In the genomic region with DNA sequence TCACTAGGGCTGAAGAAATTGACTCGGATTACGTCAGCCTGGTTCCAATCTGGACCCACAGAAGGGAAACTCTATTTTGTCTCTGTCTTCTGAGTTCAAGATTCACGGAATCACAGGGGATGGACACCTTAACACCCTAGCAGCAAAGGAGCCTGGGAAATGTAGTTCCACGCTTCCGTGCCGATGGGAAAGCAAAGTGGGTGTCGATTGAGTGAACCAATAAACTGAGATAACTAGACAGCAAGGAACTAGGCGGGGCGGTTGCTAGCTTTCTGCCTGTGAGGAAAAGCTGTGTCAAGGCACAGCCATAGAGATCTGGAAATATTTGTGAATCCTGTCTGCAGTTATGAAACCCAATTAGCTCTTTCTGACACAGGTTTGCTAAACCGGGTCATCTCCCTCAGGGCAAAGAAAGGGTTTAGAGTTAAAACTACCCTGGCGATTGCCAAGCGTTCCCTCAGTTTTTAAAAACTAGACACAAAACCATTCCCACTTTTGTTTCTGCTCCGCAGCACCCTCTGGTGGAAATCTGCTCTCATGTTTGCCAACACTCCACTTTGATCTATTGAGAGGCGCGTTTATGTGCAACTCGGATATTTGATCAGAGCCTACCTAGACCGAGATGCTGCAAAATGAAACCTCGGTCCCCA, we compare ENCODE assay signal across 8 mouse cellular contexts. TPM values are rescaled to one million over a fixed set of nuclear protein-coding genes. Genes with fewer than 3 reads are reported as not detected.
DNase-seq lines count a peak whose midpoint lies in the region; ATAC-seq and TF ChIP-seq lines count a peak whose summit lies in the region.

No protein-coding gene starts in this region.

- WGBS in heart, embryonic 11.5 days (ENCODE audit: insufficient replicate concordance) = 12% methylated on average over 18 of the region's 18 CpGs
- 8% methylated on average over 18 of the region's 18 CpGs for WGBS in kidney, embryonic 16.5 days
- WGBS in liver, adult 2 months = 2% methylated on average over 18 of the region's 18 CpGs

- H3K79me2 ChIP-seq in C2C12 (ENCODE audit: control insufficient read depth, insufficient read depth) (no peaks in the 10 kb centered on the region), myocyte (ENCODE audit: control insufficient read depth, insufficient read depth) (no peaks in the 10 kb centered on the region)
- H3K79me2 ChIP-seq in liver, adult 2 months (ENCODE audit: control insufficient read depth, insufficient read depth, low read length) = no peaks in the 10 kb centered on the region

- H3K4me2 ChIP-seq in heart, embryonic 11.5 days = peak overlapping the region; percentile 72
- H3K4me2 ChIP-seq in kidney, embryonic 16.5 days (replicated peaks; ENCODE audit: low read depth, low read length) = peak overlapping the region; percentile 55
- peak overlapping the region; percentile 88 for H3K4me2 ChIP-seq in myocyte (ENCODE audit: low read depth)

- peaks cover 17% of the 10 kb centered on the region for H3K4me1 ChIP-seq in erythroblast, embryonic 14.5 days (ENCODE audit: control insufficient read depth)
- no peaks in the 10 kb centered on the region for H3K4me1 ChIP-seq in heart, embryonic 11.5 days (ENCODE audit: control insufficient read depth, insufficient read depth, low read length)
- peaks cover 4% of the 10 kb centered on the region; the same call in 1 of the 2 replicates for H3K4me1 ChIP-seq in kidney, embryonic 16.5 days (ENCODE audit: insufficient read depth, low read length)
- H3K4me1 ChIP-seq in liver, adult 2 months (ENCODE audit: control insufficient read depth, insufficient read depth, low read length) = peaks cover 3% of the 10 kb centered on the region; the same call in 1 of the 2 replicates

- peak; percentile 4 for TF ChIP-seq CTCF in C2C12 (IDR thresholded peaks at IDR 0.05; ENCODE audit: control insufficient read depth, insufficient read depth, insufficient read length)
- TF ChIP-seq CTCF in brain, embryonic 14.5 days (IDR thresholded peaks at IDR 0.05; ENCODE audit: borderline replicate concordance, extremely low read depth, insufficient read depth, insufficient read length) = peak; percentile 73; the same call in 1 of the 2 replicates
- peak; percentile 32; the same call in 1 of the 2 replicates for TF ChIP-seq CTCF in liver, adult 2 months (IDR thresholded peaks at IDR 0.05; ENCODE audit: low read depth, low read length)

- no peak overlapping the region for H3ac ChIP-seq in C2C12 (ENCODE audit: control insufficient read depth, insufficient read length, low read depth)
- H3ac ChIP-seq in myocyte (ENCODE audit: control insufficient read depth, insufficient read length) = no peak overlapping the region

- H3K9me3 ChIP-seq in erythroblast, embryonic 14.5 days (ENCODE audit: control insufficient read depth, low read length) = no peaks in the 10 kb centered on the region
- no peaks in the 10 kb centered on the region for H3K9me3 ChIP-seq in heart, embryonic 11.5 days (replicated peaks; ENCODE audit: control insufficient read depth, low read length)
- H3K9me3 ChIP-seq in kidney, embryonic 16.5 days (ENCODE audit: low read length) = no peaks in the 10 kb centered on the region

- peak overlapping the region; percentile 67; the same call in 1 of the 2 replicates for H3K27ac ChIP-seq in heart, embryonic 11.5 days (ENCODE audit: low read depth, low read length)
- peak overlapping the region; percentile 31 for H3K27ac ChIP-seq in kidney, embryonic 16.5 days (ENCODE audit: low read length)
- H3K27ac ChIP-seq in liver, adult 2 months (replicated peaks; ENCODE audit: insufficient read depth, low read depth, low read length) = peak overlapping the region; percentile 93

- 0 out of 2 replicates have a peak overlapping the region, but pooled peaks have one; percentile 36 for H3K9ac ChIP-seq in heart, embryonic 11.5 days (ENCODE audit: low read depth, low read length)
- peak overlapping the region; percentile 17 for H3K9ac ChIP-seq in kidney, embryonic 16.5 days (replicated peaks; ENCODE audit: low read length)
- peak overlapping the region; percentile 81 for H3K9ac ChIP-seq in liver, adult 2 months (ENCODE audit: low read depth, low read length)

- no peak; the same call in 1 of the 2 replicates for ATAC-seq in heart, embryonic 11.5 days (replicated peaks; ENCODE audit: insufficient number of reproducible peaks, low FRiP score, low TSS enrichment)
- ATAC-seq in kidney, embryonic 16.5 days (ENCODE audit: low FRiP score, low TSS enrichment) = peak; percentile 86

- TF ChIP-seq POLR2A in brain, embryonic 14.5 days (IDR thresholded peaks at IDR 0.05; ENCODE audit: borderline replicate concordance, extremely low read depth, insufficient read depth, insufficient read length, poor library complexity, severe bottlenecking) = no peak
- no peak for TF ChIP-seq POLR2A in liver, adult 2 months (IDR thresholded peaks at IDR 0.05; ENCODE audit: extremely low read depth, insufficient read depth, low read length)
- TF ChIP-seq POLR2A in myocyte (IDR thresholded peaks at IDR 0.05; ENCODE audit: insufficient read length, low read depth) = no peak

- H3K27me3 ChIP-seq in C2C12 (ENCODE audit: control insufficient read depth, insufficient read depth, insufficient read length) (no peaks in the 10 kb centered on the region), myocyte (ENCODE audit: control insufficient read depth, insufficient read depth, insufficient read length) (no peaks in the 10 kb centered on the region)
- H3K27me3 ChIP-seq in erythroblast, embryonic 14.5 days (ENCODE audit: control insufficient read depth) = no peaks in the 10 kb centered on the region; the same call in 1 of the 2 replicates
- no peaks in the 10 kb centered on the region for H3K27me3 ChIP-seq in heart, embryonic 11.5 days (ENCODE audit: control insufficient read depth, insufficient read depth, low read length)
- H3K27me3 ChIP-seq in kidney, embryonic 16.5 days (ENCODE audit: insufficient read depth, low read length) = no peaks in the 10 kb centered on the region
- no peaks in the 10 kb centered on the region for H3K27me3 ChIP-seq in liver, adult 2 months (ENCODE audit: control insufficient read depth, insufficient read depth, low read length)
- no peaks in the 10 kb centered on the region for H3K27me3 ChIP-seq in splenic B cell, adult 2 months (ENCODE audit: control insufficient read depth, insufficient read depth, low read length, poor library complexity, severe bottlenecking)

- H3K4me3 ChIP-seq in C2C12 (ENCODE audit: insufficient read depth, poor library complexity, severe bottlenecking) (no peak overlapping the region), myocyte (peak overlapping the region; percentile 11)
- peak overlapping the region; percentile 54 for H3K4me3 ChIP-seq in erythroblast, embryonic 14.5 days (replicated peaks)
- peak overlapping the region; percentile 39 for H3K4me3 ChIP-seq in heart, embryonic 11.5 days (ENCODE audit: low read depth, low read length)
- H3K4me3 ChIP-seq in kidney, embryonic 16.5 days (ENCODE audit: low read length) = peak overlapping the region; percentile 35
- H3K4me3 ChIP-seq in liver, adult 2 months (ENCODE audit: insufficient read depth, low read depth, low read length) = peak overlapping the region; percentile 50

- DNase-seq in brain, embryonic 14.5 days (ENCODE audit: low read depth) = peak; percentile 86
- DNase-seq in liver, adult 2 months (ENCODE audit: extremely low read depth, low read depth, low spot score) = peak; percentile 92
- DNase-seq in splenic B cell, adult 2 months (ENCODE audit: low read depth, low spot score) = peak; percentile 77

- H3K36me3 ChIP-seq in C2C12 (ENCODE audit: control insufficient read depth, insufficient read depth) (no peaks in the 10 kb centered on the region), myocyte (ENCODE audit: control insufficient read depth, insufficient read depth) (no peaks in the 10 kb centered on the region)
- H3K36me3 ChIP-seq in erythroblast, embryonic 14.5 days (ENCODE audit: control insufficient read depth) = no peaks in the 10 kb centered on the region
- no peaks in the 10 kb centered on the region for H3K36me3 ChIP-seq in heart, embryonic 11.5 days (ENCODE audit: control insufficient read depth, insufficient read depth, low read length)
- no peaks in the 10 kb centered on the region for H3K36me3 ChIP-seq in kidney, embryonic 16.5 days (ENCODE audit: insufficient read depth, low read length)
- H3K36me3 ChIP-seq in liver, adult 2 months (ENCODE audit: control insufficient read depth, insufficient read depth, low read length) = no peaks in the 10 kb centered on the region
- no peaks in the 10 kb centered on the region for H3K36me3 ChIP-seq in splenic B cell, adult 2 months (ENCODE audit: control insufficient read depth, insufficient read depth, low read length, poor library complexity, severe bottlenecking)

- no peaks in the 10 kb centered on the region for H3K79me3 ChIP-seq in C2C12 (ENCODE audit: low read depth)

TF ChIP-seq in C2C12, 6 proteins besides CTCF, POLR2A, EP300 and RAD21 (continues in another document):
- no peak for TF ChIP-seq FOSL1 (IDR thresholded peaks at IDR 0.05; ENCODE audit: insufficient read depth, low read length, poor library complexity, severe bottlenecking)
- TF ChIP-seq MYOD1 (IDR thresholded peaks at IDR 0.05; ENCODE audit: control insufficient read depth, insufficient read length, low read depth) = no peak
- TF ChIP-seq MYOG (IDR thresholded peaks at IDR 0.05; ENCODE audit: control insufficient read depth, extremely low read depth, insufficient read length) = no peak

TF ChIP-seq in myocyte, 11 proteins besides CTCF, POLR2A, EP300 and RAD21:
- TF ChIP-seq CEBPB (IDR thresholded peaks at IDR 0.05; ENCODE audit: insufficient read depth, poor library complexity, severe bottlenecking) (peak; percentile 73), POLR2AphosphoS2 (IDR thresholded peaks at IDR 0.05; ENCODE audit: insufficient read length, low read depth) (peak; percentile 12), TCF12 (IDR thresholded peaks at IDR 0.05; ENCODE audit: insufficient read depth, poor library complexity, severe bottlenecking) (no peak)

RNA-seq across cellular contexts. Expression of gene Hexb, which starts 7.0 kb away (rescaled TPM):
- polyA plus RNA-seq in C2C12 (2012; fragmentation: generic; extraction: Trizol) (21.4 TPM), myocyte (2012; fragmentation: generic; extraction: Trizol) (30.9 TPM)
- polyA plus RNA-seq in brain, embryonic 14.5 days (2012; rRNA removed) = 25.8 and 28.2 TPM in 2 replicates
- polyA plus RNA-seq in erythroblast, embryonic 14.5 days (2012) = 0.06 and 0.32 TPM in 2 replicates
- 31.5 and 32.3 TPM in 2 replicates for polyA plus RNA-seq in heart, embryonic 11.5 days (2014; fragmentation: Nextera tagmentation; extraction: Ambion mirVana)
- polyA plus RNA-seq in kidney, embryonic 16.5 days (2015; fragmentation: Nextera tagmentation; extraction: Ambion mirVana) = 40.3 and 44.6 TPM in 2 replicates
- total RNA-seq in liver, adult 2 months (2014; rRNA removed) = 41.4 and 48.1 TPM in 2 replicates
- polyA plus RNA-seq in liver, adult 2 months (2012; rRNA removed) = 43.1 and 54.7 TPM in 2 replicates

RNA-seq across cellular contexts. Expression of gene Enc1, which starts 35.7 kb away (rescaled TPM):
- polyA plus RNA-seq in C2C12 (2012; fragmentation: generic; extraction: Trizol) = 40.9 TPM
- polyA plus RNA-seq in brain, embryonic 14.5 days (2012; rRNA removed) = 249 and 303 TPM in 2 replicates
- 0.01 and 0.02 TPM in 2 replicates for polyA plus RNA-seq in erythroblast, embryonic 14.5 days (2012)
- polyA plus RNA-seq in heart, embryonic 11.5 days (2014; fragmentation: Nextera tagmentation; extraction: Ambion mirVana) = 5.4 and 6.3 TPM in 2 replicates
- 13.7 and 14.3 TPM in 2 replicates for polyA plus RNA-seq in kidney, embryonic 16.5 days (2015; fragmentation: Nextera tagmentation; extraction: Ambion mirVana)
- 2.3 and 2.6 TPM in 2 replicates for total RNA-seq in liver, adult 2 months (2014; rRNA removed)
- polyA plus RNA-seq in liver, adult 2 months (2012; rRNA removed) = 1.3 TPM in 2 replicates
- 21.1 TPM for polyA plus RNA-seq in myocyte (2012; fragmentation: generic; extraction: Trizol)

Comparison
In these comparisons a context has a peak if more than half of its experiments do, and no peak if none do; other contexts are left out.
1. CTCF ChIP-seq: peak in every context shown above with its lines; median percentile 73 in brain, embryonic 14.5 days; 32 in liver, adult 2 months; 4 in C2C12.
2. H3K27ac ChIP-seq: peak in every context shown above with its lines; median percentile 93 in liver, adult 2 months; 67 in heart, embryonic 11.5 days; 31 in kidney, embryonic 16.5 days.
3. H3K9ac ChIP-seq: peak in every context shown above with its lines; median percentile 81 in liver, adult 2 months; 36 in heart, embryonic 11.5 days; 17 in kidney, embryonic 16.5 days.
4. RNA of gene Hexb, which starts 7.0 kb away (polyA plus RNA-seq): 40.3 to 44.6 TPM in kidney, embryonic 16.5 days, 43.1 to 54.7 TPM in liver, adult 2 months, 31.5 to 32.3 TPM in heart, embryonic 11.5 days, 30.9 TPM in myocyte (single experiment), 25.8 to 28.2 TPM in brain, embryonic 14.5 days and 21.4 TPM in C2C12 (single experiment); 0.06 to 0.32 TPM in erythroblast, embryonic 14.5 days; every median in the first group is over 10 times any median in the second.
5. Peak in every context shown above with its lines, with median percentiles within 50 percentile points of each other: DNase-seq and H3K4me2 ChIP-seq.